Mouse (Mus musculus): ENCODE data around the gene Cnot3. TPM values are rescaled to one million over a fixed set of nuclear protein-coding genes. Genes with fewer than 3 reads are reported as not detected.
A peak's percentile ranks its signal among the peaks of the same experiment; 100 is the strongest.
"Not testable (repeated sequence)": the region's sequence is repeated elsewhere in the genome, so short reads cannot be mapped to it uniquely, and the experiment has no call there.

Cnot3 gene
- total and polyA plus RNA-seq, 3 experiments: 22.1 to 33.2 (median 23.1) TPM

GRCm38 (mm10) chr7:3698471-3698870 lies 53.4 kb downstream of the Cnot3 start:
- H3K4me1 ChIP-seq (ENCODE audit: control insufficient read depth, insufficient read depth, low read length): peaks cover 1% of the 10 kb centered on the region
- no peak overlapping the region for H3K9ac ChIP-seq (ENCODE audit: low read depth, low read length)
- DNase-seq: no peak
- H3K36me3 ChIP-seq (ENCODE audit: control insufficient read depth, insufficient read depth, low read length): no peaks in the 10 kb centered on the region; the same call in none of the 2 replicates
- TF ChIP-seq EP300 (IDR thresholded peaks at IDR 0.05; ENCODE audit: insufficient read depth, low read depth, low read length): no peak
- TF ChIP-seq CTCF (IDR thresholded peaks at IDR 0.05): no peak
- TF ChIP-seq POLR2A (IDR thresholded peaks at IDR 0.05; ENCODE audit: insufficient read depth, low read depth, low read length): no peak
- intact Hi-C loops (cut with DNase I): loop anchor here (10.0 kb wide), 1 partner anchor 436 kb away; the partner anchor contains the start of gene Leng8
- H3K27ac ChIP-seq: no peak overlapping the region
- no peaks in the 10 kb centered on the region for H3K79me2 ChIP-seq (replicated peaks; ENCODE audit: control insufficient read depth, insufficient read depth, low read length)
- WGBS: 92% methylated on average over 6 of the region's 6 CpGs
- H3K27me3 ChIP-seq (ENCODE audit: control insufficient read depth, insufficient read depth, low read length): no peaks in the 10 kb centered on the region
- no peak overlapping the region for H3K4me3 ChIP-seq

- Histone ChIP-seq H3K9ac (ENCODE audit: low read depth, low read length) (peak overlapping the region; percentile 45), H3K27ac (peak overlapping the region; percentile 92), H3K27me3 (ENCODE audit: control insufficient read depth, insufficient read depth, low read length) (no peaks in the 10 kb centered on the region), H3K4me3 (peak overlapping the region; percentile 71), H3K4me1 (ENCODE audit: control insufficient read depth, insufficient read depth, low read length) (peaks cover 5% of the 10 kb centered on the region), H3K36me3 (ENCODE audit: control insufficient read depth, insufficient read depth, low read length) (peaks cover 19% of the 10 kb centered on the region), H3K79me2 (replicated peaks; ENCODE audit: control insufficient read depth, insufficient read depth, low read length) (no peaks in the 10 kb centered on the region)
- DNase-seq: peak in 1 of 2 experiments; percentile 29
- WGBS: 23% methylated on average over 6 of the region's 6 CpGs
- intact Hi-C loops (cut with DNase I): loop anchor here (1.0 to 10.0 kb wide), 3 partner anchors 10 to 741 kb away; partner anchors contain the start of genes Mboat7 and Rdh13
- TF ChIP-seq EP300 (IDR thresholded peaks at IDR 0.05; ENCODE audit: insufficient read depth, low read depth, low read length) (no peak), POLR2A (IDR thresholded peaks at IDR 0.05; ENCODE audit: insufficient read depth, low read depth, low read length) (no peak), CTCF (IDR thresholded peaks at IDR 0.05) (no peak)
Observed at GRCm38 (mm10) chr7:3703148-3703878, 58.2 kb downstream of the Cnot3 start.

GRCm38 (mm10) chr7:3703879-3704441 lies 58.9 kb downstream of the Cnot3 start, which contains the start of gene Rps9:
Rps9 (plus strand) TSS chr7:3703993.
- intact Hi-C loops (cut with DNase I): loop anchor here (1.0 to 10.0 kb wide), 3 partner anchors 11 to 741 kb away; partner anchors contain the start of genes Mboat7 and Rdh13
- WGBS: under 1% methylated on average over 42 of the region's 42 CpGs

GRCm38 (mm10) chr7:3704475-3704874 lies 59.4 kb downstream of the Cnot3 start:
- Histone ChIP-seq H3K4me3 (peak overlapping the region; percentile 71), H3K27ac (peak overlapping the region; percentile 92), H3K79me2 (replicated peaks; ENCODE audit: control insufficient read depth, insufficient read depth, low read length) (no peaks in the 10 kb centered on the region), H3K9ac (ENCODE audit: low read depth, low read length) (peak overlapping the region; percentile 76), H3K36me3 (ENCODE audit: control insufficient read depth, insufficient read depth, low read length) (peaks cover 19% of the 10 kb centered on the region), H3K4me1 (ENCODE audit: control insufficient read depth, insufficient read depth, low read length) (peaks cover 5% of the 10 kb centered on the region), H3K27me3 (ENCODE audit: control insufficient read depth, insufficient read depth, low read length) (no peaks in the 10 kb centered on the region)
- intact Hi-C loops (cut with DNase I): loop anchor here (10.0 kb wide), 2 partner anchors 410 to 740 kb away; partner anchors contain the start of gene Rdh13
- TF ChIP-seq POLR2A (IDR thresholded peaks at IDR 0.05; ENCODE audit: insufficient read depth, low read depth, low read length) (no peak), EP300 (IDR thresholded peaks at IDR 0.05; ENCODE audit: insufficient read depth, low read depth, low read length) (no peak), CTCF (IDR thresholded peaks at IDR 0.05) (no peak)
- no peak for DNase-seq
- under 1% methylated on average over 20 of the region's 20 CpGs for WGBS

More at GRCm38 (mm10) chr7:3703879-3704441, 58.9 kb downstream of the Cnot3 start, which contains the start of gene Rps9:
- no peaks in the 10 kb centered on the region for H3K27me3 ChIP-seq (ENCODE audit: control insufficient read depth, insufficient read depth, low read length)
- H3K79me2 ChIP-seq (replicated peaks; ENCODE audit: control insufficient read depth, insufficient read depth, low read length): no peaks in the 10 kb centered on the region
- TF ChIP-seq CTCF (IDR thresholded peaks at IDR 0.05): peak; percentile 56
- TF ChIP-seq EP300 (IDR thresholded peaks at IDR 0.05; ENCODE audit: insufficient read depth, low read depth, low read length): peak; percentile 83
- TF ChIP-seq POLR2A (IDR thresholded peaks at IDR 0.05; ENCODE audit: insufficient read depth, low read depth, low read length): peak; percentile 100
- H3K9ac ChIP-seq (ENCODE audit: low read depth, low read length): peak within 1 kb of the TSS; percentile 76
- H3K27ac ChIP-seq: peak within 1 kb of the TSS; percentile 92
- peaks cover 19% of the 10 kb centered on the region for H3K36me3 ChIP-seq (ENCODE audit: control insufficient read depth, insufficient read depth, low read length)
- peak within 1 kb of the TSS; percentile 71 for H3K4me3 ChIP-seq
- peak; percentile 95 to 96 for DNase-seq
- peaks cover 5% of the 10 kb centered on the region for H3K4me1 ChIP-seq (ENCODE audit: control insufficient read depth, insufficient read depth, low read length)

DNA sequence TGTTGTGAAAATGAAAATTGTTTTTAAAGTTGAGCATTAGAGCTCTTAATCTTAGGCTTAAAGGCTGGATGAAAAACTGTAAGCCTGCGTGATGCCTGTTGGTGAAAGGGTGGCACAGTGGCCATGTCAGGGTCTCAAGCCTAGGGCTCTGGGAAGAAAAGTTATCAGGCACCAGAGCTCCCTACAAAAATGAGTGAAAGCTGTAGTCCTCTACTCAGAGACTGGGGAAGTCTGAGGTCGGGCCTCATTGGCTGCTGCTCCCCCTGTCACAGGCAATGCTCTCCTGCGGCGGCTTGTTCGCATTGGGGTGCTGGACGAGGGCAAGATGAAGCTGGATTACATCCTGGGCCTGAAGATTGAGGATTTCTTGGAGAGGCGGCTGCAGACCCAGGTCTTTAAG lies 60.4 kb downstream of the Cnot3 start:
- peak overlapping the region; percentile 71 for H3K4me3 ChIP-seq
- intact Hi-C loops (cut with DNase I): loop anchor here (10.0 kb wide), 2 partner anchors 411 to 739 kb away; partner anchors contain the start of gene Rdh13
- WGBS: 7% methylated on average over 7 of the region's 7 CpGs
- not testable (repeated sequence) for H3K4me1 ChIP-seq (ENCODE audit: control insufficient read depth, insufficient read depth, low read length); H3K9ac ChIP-seq (ENCODE audit: low read depth, low read length); DNase-seq; H3K27ac ChIP-seq; H3K27me3 ChIP-seq (ENCODE audit: control insufficient read depth, insufficient read depth, low read length); H3K79me2 ChIP-seq (replicated peaks; ENCODE audit: control insufficient read depth, insufficient read depth, low read length)
- peaks cover 19% of the 10 kb centered on the region for H3K36me3 ChIP-seq (ENCODE audit: control insufficient read depth, insufficient read depth, low read length)

All from heart, adult 2 months (tissue).